Mouse (Mus musculus) heart, adult 2 months (tissue): Measurements from ENCODE around the gene Mink1.

Experiments used
- CTCF ChIP-seq: fragments of 200-600 bp; IDR thresholded peaks from 2 replicates; pipeline ENCODE4 v1.8.1; 2022; ENCODE audit warnings: antibody characterized with exemption, mild to moderate bottlenecking, moderate library complexity
- EP300 ChIP-seq: fragments of 200-500 bp; IDR thresholded peaks from 2 replicates; pipeline ENCODE4 v1.6.1; 2011; ENCODE audit warnings: low read depth, low read length, control low read depth; ENCODE audit not compliant: insufficient read depth
- POLR2A ChIP-seq: fragments of 200-500 bp; IDR thresholded peaks from 2 replicates; pipeline ENCODE4 v1.6.1; 2011; ENCODE audit warnings: mild to moderate bottlenecking, low read depth, low read length, control low read depth; ENCODE audit not compliant: insufficient read depth

DNA sequence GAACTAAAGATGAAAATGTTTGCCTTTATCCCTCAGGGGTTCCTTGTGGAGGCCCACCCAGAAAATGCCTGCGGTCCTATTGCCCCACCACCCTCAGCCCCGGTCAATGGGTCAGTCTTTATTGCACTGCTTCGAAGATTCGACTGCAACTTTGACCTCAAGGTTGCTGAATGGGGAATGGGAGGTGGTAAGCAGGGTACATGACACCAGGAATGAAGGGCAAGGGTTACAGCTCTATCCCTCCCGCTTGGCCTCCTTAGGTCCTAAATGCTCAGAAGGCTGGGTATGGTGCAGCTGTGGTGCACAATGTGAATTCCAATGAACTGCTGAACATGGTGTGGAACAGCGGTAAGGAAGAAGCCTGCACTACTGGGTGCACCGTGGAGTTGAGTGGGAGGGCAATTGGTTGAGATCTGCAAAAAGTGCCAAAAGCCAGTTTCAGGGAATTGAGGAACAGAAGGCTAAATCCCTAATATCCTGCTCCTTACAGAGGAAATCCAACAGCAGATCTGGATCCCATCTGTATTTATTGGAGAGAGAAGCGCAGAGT is 86.6 kb downstream of the Mink1 start:
- no peak for TF ChIP-seq CTCF
- TF ChIP-seq POLR2A: no peak
- TF ChIP-seq EP300: no peak
